Mouse (Mus musculus) embryonic facial prominence, embryonic 14.5 days (tissue): ENCODE results near the gene Rhox3c. TPM values are rescaled to one million over a fixed set of nuclear protein-coding genes. Genes with fewer than 3 reads are reported as not detected.
"Not testable (repeated sequence)": the region's sequence is repeated elsewhere in the genome, so short reads cannot be mapped to it uniquely, and the experiment has no call there.

Experiments
- ATAC-seq: fragments of 200-750 bp; cut with Nextera tagmentation; 2 replicates; pipeline ENCODE4 v1.8.0; 2017; ENCODE audit warnings: low read depth, moderate number of reproducible peaks, moderate TSS enrichment
- DNase-seq: peaks from one replicate; pipeline ENCODE4 v3.0.0-alpha.2; 2015; ENCODE audit warnings: low spot score
- H3K27ac ChIP-seq: fragments of 300-500 bp; sonication (generic); replicated peaks from 2 replicates; pipeline ENCODE4 v1.5.1; 2014; ENCODE audit warnings: low read depth, mild to moderate bottlenecking, low read length, moderate library complexity
- H3K27me3 ChIP-seq: fragments of 300-500 bp; sonication (generic); replicated peaks from 2 replicates; pipeline ENCODE4 v1.6.1; 2014; ENCODE audit warnings: low read length; ENCODE audit not compliant: control insufficient read depth, insufficient read depth
- H3K36me3 ChIP-seq: fragments of 300-500 bp; sonication (generic); 2 replicates; pipeline ENCODE4 v1.6.1; 2014; ENCODE audit warnings: low read length, mixed read lengths; ENCODE audit not compliant: control insufficient read depth, insufficient read depth
- H3K4me1 ChIP-seq: fragments of 300-500 bp; sonication (generic); 2 replicates; pipeline ENCODE4 v1.6.1; 2014; ENCODE audit warnings: antibody characterized with exemption, low read length; ENCODE audit not compliant: control insufficient read depth, insufficient read depth
- H3K4me2 ChIP-seq: fragments of 300-500 bp; sonication (generic); 2 replicates; pipeline ENCODE4 v1.6.1; 2014; ENCODE audit warnings: low read depth, mild to moderate bottlenecking, low read length, moderate library complexity, mixed read lengths
- H3K4me3 ChIP-seq: fragments of 300-500 bp; sonication (generic); 2 replicates; pipeline ENCODE4 v1.5.1; 2014; ENCODE audit warnings: low read depth, mild to moderate bottlenecking, low read length
- H3K9ac ChIP-seq: fragments of 300-500 bp; sonication (generic); 2 replicates; pipeline ENCODE4 v1.6.1; 2014; ENCODE audit warnings: low read depth, mild to moderate bottlenecking, low read length, moderate library complexity, mixed read lengths
- H3K9me3 ChIP-seq: fragments of 300-500 bp; sonication (generic); 2 replicates; pipeline ENCODE4 v1.6.1; 2016; ENCODE audit warnings: low read length; ENCODE audit not compliant: control insufficient read depth
- WGBS: fragments of 180-500 bp; shearing (Covaris S2); extraction: QIAGEN DNeasy Blood & Tissue Kit; methylation state at CpG from one replicate; pipeline ENCODE4 v1.1.7; 2014; 5-methylcytosine and 5-hydroxymethylcytosine counted together
- polyA plus RNA-seq: library from polyadenylated mRNA; unstranded; fragments of >200 nt; fragmentation: Nextera tagmentation; extraction: Ambion mirVana; gene quantifications from 2 replicates; pipeline ENCODE4 v1.2.1, GENCODE M21; 2014

Rhox3c gene
- polyA plus RNA-seq, result 0.22 TPM in 1 of 2 replicates, not detected in the other

- not testable (repeated sequence) for H3K9me3 ChIP-seq, H3K36me3 ChIP-seq, H3K4me1 ChIP-seq, H3K4me3 ChIP-seq, H3K27me3 ChIP-seq, H3K4me2 ChIP-seq, DNase-seq, H3K27ac ChIP-seq, ATAC-seq, H3K9ac ChIP-seq
- 89% methylated on average over 3 of the region's 4 CpGs for WGBS
Observed at GRCm38 (mm10) chrX:37458285-37458684, at the start of gene Rhox3c. Gene Rhox3c (plus strand): TSS chrX:37458585.

- H3K4me3 ChIP-seq, H3K36me3 ChIP-seq, H3K9ac ChIP-seq, H3K4me1 ChIP-seq, DNase-seq, H3K9me3 ChIP-seq, ATAC-seq, H3K27ac ChIP-seq, H3K4me2 ChIP-seq, H3K27me3 ChIP-seq: not testable (repeated sequence)
- no CpG with 5 or more reads among the region's 9 CpGs for WGBS
Observed at GRCm38 (mm10) chrX:37411767-37412166, 46.6 kb upstream of the Rhox3c start, which contains the start of gene Rhox2b. Gene Rhox2b (plus strand): TSS chrX:37412067.

GRCm38 (mm10) chrX:37432194-37432593 is 26.2 kb upstream of the Rhox3c start, which contains the start of gene Rhox4b:
Gene Rhox4b (plus strand): TSS chrX:37432494.
- not testable (repeated sequence) for H3K4me2 ChIP-seq, H3K27ac ChIP-seq, H3K4me1 ChIP-seq, ATAC-seq, H3K9me3 ChIP-seq, H3K4me3 ChIP-seq, H3K27me3 ChIP-seq, H3K9ac ChIP-seq, DNase-seq, H3K36me3 ChIP-seq
- 83% methylated on average over 14 of the region's 15 CpGs for WGBS

- WGBS, result 93% methylated on average over 7 of the region's 10 CpGs
- H3K27ac ChIP-seq, H3K4me2 ChIP-seq, DNase-seq, H3K27me3 ChIP-seq, ATAC-seq, H3K4me3 ChIP-seq, H3K4me1 ChIP-seq, H3K9me3 ChIP-seq, H3K9ac ChIP-seq, H3K36me3 ChIP-seq: not testable (repeated sequence)
Observed at GRCm38 (mm10) chrX:37453380-37453779, 5.0 kb upstream of the Rhox3c start, which contains the start of gene Rhox2c. Gene Rhox2c (plus strand): TSS chrX:37453680.

- not testable (repeated sequence) for H3K27me3 ChIP-seq, H3K4me2 ChIP-seq, H3K27ac ChIP-seq, H3K4me3 ChIP-seq, H3K9ac ChIP-seq, DNase-seq, H3K36me3 ChIP-seq, ATAC-seq, H3K4me1 ChIP-seq, H3K9me3 ChIP-seq
- 91% methylated on average over 14 of the region's 14 CpGs for WGBS
Observed at GRCm38 (mm10) chrX:37480037-37480436, 21.7 kb downstream of the Rhox3c start, which contains the start of gene Rhox4c. Gene Rhox4c (plus strand): TSS chrX:37480337.

- not testable (repeated sequence) for H3K27ac ChIP-seq, H3K27me3 ChIP-seq, H3K36me3 ChIP-seq, ATAC-seq, H3K4me2 ChIP-seq, H3K4me1 ChIP-seq, H3K9me3 ChIP-seq, DNase-seq, H3K9ac ChIP-seq, H3K4me3 ChIP-seq
- WGBS, result 97% methylated on average over 12 of the region's 18 CpGs
Observed at GRCm38 (mm10) chrX:37514059-37514458, 55.7 kb downstream of the Rhox3c start, which contains the start of gene Rhox4d. Gene Rhox4d (plus strand): TSS chrX:37514359.

Other genes starting within 250 kb of the Rhox3c start
- gene Gm9, start 247.5 kb upstream of the Rhox3c start, polyA plus RNA-seq, result not detected in 2 replicates
- gene Rhox1, start 236.3 kb upstream of the Rhox3c start, polyA plus RNA-seq, result not detected in 2 replicates
- not detected in 2 replicates for gene Rhox2a, start 213.6 kb upstream of the Rhox3c start, polyA plus RNA-seq
- not detected in 2 replicates for gene Rhox3a, start 208.7 kb upstream of the Rhox3c start, polyA plus RNA-seq
- gene Rhox4a, start 193.2 kb upstream of the Rhox3c start, polyA plus RNA-seq, result not detected in 2 replicates
- gene Rhox3a2, start 78.6 kb upstream of the Rhox3c start, polyA plus RNA-seq, result not detected in 2 replicates
- 0.81 and 1.0 TPM in 2 replicates for gene Rhox4a2, start 67.7 kb upstream of the Rhox3c start, polyA plus RNA-seq
- not detected in 2 replicates for gene Rhox2b, start 46.5 kb upstream of the Rhox3c start, polyA plus RNA-seq
- gene Rhox4b, start 26.1 kb upstream of the Rhox3c start, polyA plus RNA-seq, result 0.40 and 0.68 TPM in 2 replicates
- gene Rhox2c, start 4.9 kb upstream of the Rhox3c start, polyA plus RNA-seq, result 0.73 TPM in 1 of 2 replicates, not detected in the other
- gene Rhox4c, start 21.8 kb downstream of the Rhox3c start, polyA plus RNA-seq, result not detected in 2 replicates
- not detected in 2 replicates for gene Rhox2d, start 34.8 kb downstream of the Rhox3c start, polyA plus RNA-seq
- gene Rhox4d, start 55.8 kb downstream of the Rhox3c start, polyA plus RNA-seq, result not detected in 2 replicates
- 0.22 TPM in 1 of 2 replicates, not detected in the other for gene Rhox2e, start 71.9 kb downstream of the Rhox3c start, polyA plus RNA-seq
- not detected in 2 replicates for gene Rhox3e, start 83.4 kb downstream of the Rhox3c start, polyA plus RNA-seq
- not detected in 2 replicates for gene Rhox4e, start 98.8 kb downstream of the Rhox3c start, polyA plus RNA-seq
- gene Rhox2f, start 112.8 kb downstream of the Rhox3c start, polyA plus RNA-seq, result not detected in 2 replicates
- gene Rhox3f, start 122.4 kb downstream of the Rhox3c start, polyA plus RNA-seq, result not detected in 2 replicates
- not detected in 2 replicates for gene Rhox4f, start 149.1 kb downstream of the Rhox3c start, polyA plus RNA-seq
- gene Rhox3g, start 170.0 kb downstream of the Rhox3c start, polyA plus RNA-seq, result not detected in 2 replicates
- gene Rhox2g, start 184.9 kb downstream of the Rhox3c start, polyA plus RNA-seq, result not detected in 2 replicates
- not detected in 2 replicates for gene Rhox4g, start 192.7 kb downstream of the Rhox3c start, polyA plus RNA-seq
- gene Rhox3h, start 210.2 kb downstream of the Rhox3c start, polyA plus RNA-seq, result not detected in 2 replicates
- not detected in 2 replicates for gene Rhox2h, start 214.7 kb downstream of the Rhox3c start, polyA plus RNA-seq